In the genomic region with DNA sequence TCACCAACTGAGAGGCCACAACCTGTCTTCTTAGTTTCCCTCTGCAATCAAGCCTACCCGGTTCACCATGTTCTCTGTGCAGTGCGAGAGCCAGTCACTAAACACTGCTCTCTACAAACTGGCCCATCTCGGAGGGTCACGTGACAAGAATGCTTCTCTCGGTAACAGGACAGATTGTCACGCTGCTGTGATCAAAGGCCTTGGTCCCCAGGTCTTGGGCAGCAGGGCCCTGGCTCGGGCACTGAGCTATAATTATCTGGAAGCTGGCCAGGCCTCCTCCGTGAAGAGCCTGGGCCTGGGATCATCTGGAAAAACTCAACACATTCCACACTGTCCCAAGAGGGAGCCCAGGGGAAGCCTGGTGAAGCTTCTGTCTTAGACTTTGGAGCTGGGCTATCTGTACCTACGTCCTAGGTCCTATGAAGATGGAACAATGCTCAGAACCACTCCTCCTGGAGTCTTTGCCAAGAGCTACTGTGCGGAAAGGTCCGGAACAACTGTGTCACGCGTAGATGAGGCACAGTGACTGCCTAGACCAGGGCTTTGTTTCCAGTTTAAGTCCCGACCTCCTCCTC, we compare ENCODE assay signal across 8 mouse cellular contexts. TPM values are rescaled to one million over a fixed set of nuclear protein-coding genes. Genes with fewer than 3 reads are reported as not detected.
A peak's percentile ranks its signal among the peaks of the same experiment; 100 is the strongest.
DNase-seq lines count a peak whose midpoint lies in the region; ATAC-seq lines count a peak whose summit lies in the region.

No protein-coding gene starts in this region.

- H3K36me3 ChIP-seq in forebrain, embryonic 10.5 days (replicated peaks) = no peaks in the 10 kb centered on the region
- no peaks in the 10 kb centered on the region for H3K36me3 ChIP-seq in forebrain, embryonic 16.5 days (ENCODE audit: control insufficient read depth, insufficient read depth)
- no peaks in the 10 kb centered on the region for H3K36me3 ChIP-seq in hindbrain, embryonic 10.5 days
- no peaks in the 10 kb centered on the region for H3K36me3 ChIP-seq in limb, embryonic 13.5 days

- H3K27ac ChIP-seq in forebrain, embryonic 10.5 days = peak overlapping the region; percentile 67
- H3K27ac ChIP-seq in forebrain, embryonic 16.5 days (ENCODE audit: low read length) = no peak overlapping the region
- peak overlapping the region; percentile 78; the same call in 1 of the 2 replicates for H3K27ac ChIP-seq in hindbrain, embryonic 10.5 days
- H3K27ac ChIP-seq in limb, embryonic 13.5 days = peak overlapping the region; percentile 69; the same call in 1 of the 2 replicates

- H3K9me3 ChIP-seq in forebrain, embryonic 10.5 days = no peaks in the 10 kb centered on the region
- H3K9me3 ChIP-seq in forebrain, embryonic 16.5 days (ENCODE audit: control insufficient read depth, low read length) = no peaks in the 10 kb centered on the region
- H3K9me3 ChIP-seq in hindbrain, embryonic 10.5 days = no peaks in the 10 kb centered on the region
- no peaks in the 10 kb centered on the region for H3K9me3 ChIP-seq in limb, embryonic 13.5 days

- H3K9ac ChIP-seq in forebrain, embryonic 16.5 days (replicated peaks; ENCODE audit: low read depth, low read length) = no peak overlapping the region
- no peak overlapping the region for H3K9ac ChIP-seq in limb, embryonic 13.5 days

- ATAC-seq in forebrain, embryonic 16.5 days = no peak
- peak; percentile 22 for ATAC-seq in limb, embryonic 13.5 days (ENCODE audit: low FRiP score, low read depth)
- ATAC-seq in erythroblast, adult 5-6 weeks (replicated peaks; ENCODE audit: low FRiP score, poor library complexity, severe bottlenecking) = no peak

- WGBS in forebrain, embryonic 10.5 days = 60% methylated on average over 14 of the region's 14 CpGs
- 39% methylated on average over 14 of the region's 14 CpGs for WGBS in forebrain, embryonic 16.5 days
- WGBS in hindbrain, embryonic 10.5 days = 53% methylated on average over 14 of the region's 14 CpGs
- 36% methylated on average over 14 of the region's 14 CpGs for WGBS in limb, embryonic 13.5 days

- no peak overlapping the region for H3K4me3 ChIP-seq in forebrain, embryonic 10.5 days
- no peak overlapping the region for H3K4me3 ChIP-seq in forebrain, embryonic 16.5 days (replicated peaks; ENCODE audit: low read length)
- H3K4me3 ChIP-seq in hindbrain, embryonic 10.5 days = no peak overlapping the region
- H3K4me3 ChIP-seq in limb, embryonic 13.5 days = no peak overlapping the region

- no peaks in the 10 kb centered on the region for H3K27me3 ChIP-seq in forebrain, embryonic 10.5 days (ENCODE audit: poor library complexity, severe bottlenecking)
- no peaks in the 10 kb centered on the region for H3K27me3 ChIP-seq in forebrain, embryonic 16.5 days (replicated peaks; ENCODE audit: control insufficient read depth, insufficient read depth, low read length)
- H3K27me3 ChIP-seq in hindbrain, embryonic 10.5 days (ENCODE audit: insufficient read depth, poor library complexity, severe bottlenecking) = no peaks in the 10 kb centered on the region
- no peaks in the 10 kb centered on the region for H3K27me3 ChIP-seq in limb, embryonic 13.5 days

- peaks cover 56% of the 10 kb centered on the region for H3K4me1 ChIP-seq in forebrain, embryonic 10.5 days
- peaks cover 13% of the 10 kb centered on the region for H3K4me1 ChIP-seq in forebrain, embryonic 16.5 days (replicated peaks; ENCODE audit: control insufficient read depth, insufficient read depth, low read length)
- H3K4me1 ChIP-seq in hindbrain, embryonic 10.5 days (replicated peaks) = peaks cover 56% of the 10 kb centered on the region
- H3K4me1 ChIP-seq in limb, embryonic 13.5 days = peaks cover 57% of the 10 kb centered on the region

- DNase-seq in forebrain, embryonic 10.5 days (ENCODE audit: extremely low spot score, low spot score) = no peak
- DNase-seq in 3134 (ENCODE audit: extremely low read depth, insufficient read length, low spot score) = peak; percentile 50
- DNase-seq in cerebellum, postnatal 25 days = peak; percentile 48 to 60
- no peak for DNase-seq in hindbrain, embryonic 10.5 days (ENCODE audit: low spot score)
- DNase-seq in urinary bladder, postnatal 25 days (ENCODE audit: low spot score) = no peak

- no peak overlapping the region for H3K4me2 ChIP-seq in forebrain, embryonic 16.5 days (ENCODE audit: low read length)
- H3K4me2 ChIP-seq in limb, embryonic 13.5 days (replicated peaks) = peak overlapping the region; percentile 16; the same call in 1 of the 2 replicates

RNA-seq across cellular contexts. Expression of a gene that starts 35.6 kb away (rescaled TPM):
- polyA plus RNA-seq in forebrain, embryonic 10.5 days (2016; fragmentation: Nextera tagmentation; extraction: Ambion mirVana) = 157 and 159 TPM in 2 replicates
- polyA plus RNA-seq in forebrain, embryonic 16.5 days (2015; fragmentation: Nextera tagmentation; extraction: Ambion mirVana) = 125 and 126 TPM in 2 replicates
- 167 and 168 TPM in 2 replicates for polyA plus RNA-seq in hindbrain, embryonic 10.5 days (2016; fragmentation: Nextera tagmentation; extraction: Ambion mirVana)
- polyA plus RNA-seq in limb, embryonic 13.5 days (2015; fragmentation: Nextera tagmentation; extraction: Ambion mirVana) = 165 and 173 TPM in 2 replicates
- 33.4 and 50.4 TPM in 2 replicates for total RNA-seq in erythroblast, adult 5-6 weeks (2015; ENCODE audit: low replicate concordance)
- total RNA-seq in erythroblast, adult 5-6 weeks (2017; ENCODE audit: low replicate concordance) = 21.3 and 21.4 TPM in 2 replicates

Comparison
In these comparisons a context has a peak if more than half of its experiments do, and no peak if none do; other contexts are left out.
1. DNase-seq: peak in 3134 (single experiment) and cerebellum, postnatal 25 days (2 of 2); none in forebrain, embryonic 10.5 days (single experiment), hindbrain, embryonic 10.5 days (single experiment) and urinary bladder, postnatal 25 days (single experiment).